Mouse (Mus musculus): ENCODE measurements at regions not wholly inside any gene's neighbourhood (a gene's known extent, or its start where the extent isn't known, plus 50 kb on each side); places are given as distances from the start of the nearest gene placed in this dataset.

DNA sequence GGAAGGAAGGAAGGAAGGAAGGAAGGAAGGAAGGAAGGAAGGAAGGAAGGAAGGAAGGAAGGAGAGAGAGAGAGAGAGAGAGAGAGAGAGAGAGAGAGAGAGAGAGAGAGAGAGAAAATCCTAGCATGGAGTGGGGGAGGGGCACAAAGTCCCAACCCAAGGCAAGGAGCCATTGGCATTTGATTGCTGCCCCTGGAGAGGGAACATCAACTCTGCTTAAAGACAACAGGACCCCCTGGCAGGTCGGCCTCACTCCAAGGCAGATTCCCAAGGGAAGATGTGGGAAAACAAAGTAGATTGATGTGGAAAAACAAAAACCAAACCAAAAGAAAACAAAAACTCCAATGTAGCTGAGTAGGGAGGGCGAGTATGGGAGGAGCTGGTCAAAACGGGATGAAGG is 49.9 kb upstream of the Fzd10 start:
- DNase-seq (ENCODE audit: low spot score in 2 of 2) = no peak

GRCm38 (mm10) chr5:128549811-128550210 is 50.8 kb upstream of the Fzd10 start:
- DNase-seq (ENCODE audit: low spot score in 2 of 2) = no peak

- no peak for DNase-seq (ENCODE audit: low spot score in 2 of 2)
These were observed 58.6 kb upstream of the Fzd10 start for GRCm38 (mm10) chr5:128542049-128542448.

DNA sequence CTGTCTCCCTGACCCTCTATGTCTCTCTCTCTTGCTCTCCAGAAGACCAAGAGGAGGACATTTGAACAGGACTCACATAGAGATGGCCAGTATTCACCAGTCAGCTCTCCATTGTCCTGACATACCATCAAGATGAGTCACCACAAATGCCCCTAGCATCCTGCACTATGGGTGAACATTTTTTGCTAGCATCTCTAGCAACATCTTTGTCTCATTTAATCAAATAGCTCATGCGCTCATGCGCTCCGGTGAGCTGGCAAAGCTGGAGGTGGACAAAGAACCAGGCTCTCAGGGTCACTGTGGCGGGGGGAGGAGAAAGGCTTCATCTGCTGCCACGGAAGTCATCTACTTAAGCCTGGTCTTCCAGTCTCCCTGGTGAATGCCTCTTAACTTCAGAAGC is 62.0 kb upstream of the Fzd10 start:
- DNase-seq (ENCODE audit: low spot score in 2 of 2) = no peak

DNA sequence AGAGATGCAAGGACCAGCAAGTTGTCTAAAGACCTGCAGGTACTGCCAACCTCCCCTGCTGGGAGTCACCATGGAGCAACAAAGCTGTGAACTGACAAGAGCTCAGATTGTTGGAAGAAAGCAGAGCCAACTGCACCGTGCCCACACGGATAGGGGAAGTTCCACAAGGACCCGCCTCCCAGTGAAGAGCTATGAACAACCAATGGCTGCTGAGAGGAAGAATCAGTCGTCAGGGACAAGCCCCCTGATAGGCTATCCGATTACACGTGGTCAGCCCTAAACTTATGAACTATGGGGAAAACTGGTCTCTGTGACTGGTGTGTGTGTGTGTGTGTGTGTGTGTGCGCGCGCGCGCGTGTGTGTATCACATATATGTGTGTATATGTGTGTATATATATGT is 63.4 kb upstream of the Fzd10 start:
- no peak for DNase-seq (ENCODE audit: low spot score in 2 of 2)

DNA sequence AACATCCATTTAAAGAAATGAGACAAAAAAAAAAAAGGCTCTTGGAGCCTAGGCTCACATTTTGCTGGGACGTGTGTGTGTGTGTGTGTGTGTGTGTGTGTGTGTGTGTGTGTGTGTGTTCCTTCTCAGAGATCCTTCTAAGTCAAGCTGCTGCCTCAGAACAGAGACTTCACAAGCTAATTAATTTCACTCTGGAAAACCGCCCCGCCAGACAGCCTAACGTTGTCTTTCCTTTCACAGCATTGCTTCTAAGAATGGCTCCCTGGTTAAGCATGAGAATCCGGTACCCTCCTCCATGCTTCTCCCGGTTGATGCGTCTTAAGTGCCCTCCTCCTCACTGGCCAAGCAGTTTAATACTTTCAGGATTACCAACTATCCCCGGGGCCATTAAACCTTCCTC is 64.3 kb upstream of the Fzd10 start:
- no peak for DNase-seq (ENCODE audit: low spot score in 2 of 2)

- peak; percentile 45 to 55 for DNase-seq (ENCODE audit: low spot score in 2 of 2)
These were observed 73.4 kb upstream of the Fzd10 start for GRCm38 (mm10) chr5:128527241-128527640.

GRCm38 (mm10) chr5:128526432-128526831 is 74.2 kb upstream of the Fzd10 start:
- no peak for DNase-seq (ENCODE audit: low spot score in 2 of 2)

DNA sequence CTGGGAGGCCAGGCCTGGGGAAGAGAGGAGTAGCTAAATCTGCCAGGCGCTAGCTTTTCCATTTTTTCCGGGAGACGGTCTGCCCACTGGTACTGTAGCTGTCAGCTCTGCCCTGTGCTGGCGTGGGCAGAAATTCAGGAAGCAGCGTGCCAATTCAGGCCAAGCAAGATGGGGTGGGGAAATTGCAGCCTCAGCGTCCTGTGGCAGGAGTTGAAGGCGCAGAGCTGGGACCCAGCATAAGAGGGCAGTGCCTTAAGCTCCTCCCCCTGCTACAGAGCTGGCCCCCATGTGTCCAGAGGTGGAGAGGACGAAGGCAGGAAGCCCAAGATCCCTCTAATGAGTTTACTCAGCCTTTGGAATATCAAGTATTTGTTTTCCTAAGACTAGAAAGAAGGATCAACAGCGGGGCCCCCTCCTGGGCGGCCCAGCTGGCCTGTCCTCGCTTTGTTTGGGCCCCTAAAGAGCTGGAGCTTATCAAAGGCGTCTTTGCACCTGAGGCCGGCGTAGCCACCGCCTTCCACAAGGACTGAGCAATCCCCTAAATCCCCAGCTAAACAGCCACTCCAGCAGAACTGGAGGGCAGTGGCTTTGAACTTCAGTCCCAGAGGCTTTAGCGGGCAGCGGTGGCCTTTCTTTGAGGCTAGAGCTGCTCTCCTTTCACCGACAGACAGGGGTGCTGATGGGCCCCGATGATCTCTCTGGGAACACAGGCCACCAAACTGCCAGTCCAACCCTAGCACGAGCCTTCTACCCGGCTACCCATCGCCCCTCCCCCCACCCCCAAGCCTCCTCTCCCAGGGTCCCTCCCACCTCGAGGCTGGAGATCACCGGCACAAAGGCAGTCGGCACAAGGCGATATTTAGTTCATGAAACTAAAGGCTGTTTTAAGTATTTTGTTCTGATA is 76.0 kb upstream of the Fzd10 start:
- no peak for DNase-seq (ENCODE audit: low spot score in 2 of 2)

GRCm38 (mm10) chr5:128522667-128523066 is 78.0 kb upstream of the Fzd10 start:
- peak; percentile 22 to 37 for DNase-seq (ENCODE audit: low spot score in 2 of 2)

- no peak for DNase-seq (ENCODE audit: low spot score in 2 of 2)
These were observed 83.3 kb upstream of the Fzd10 start for GRCm38 (mm10) chr5:128517336-128517735.

GRCm38 (mm10) chr5:128515343-128515742 is 82.5 kb upstream of the Tmem132d start:
- DNase-seq (ENCODE audit: low spot score in 2 of 2) = peak; percentile 6 to 25

GRCm38 (mm10) chr5:128513261-128513660 is 80.4 kb upstream of the Tmem132d start:
- DNase-seq (ENCODE audit: low spot score in 2 of 2) = no peak

DNA sequence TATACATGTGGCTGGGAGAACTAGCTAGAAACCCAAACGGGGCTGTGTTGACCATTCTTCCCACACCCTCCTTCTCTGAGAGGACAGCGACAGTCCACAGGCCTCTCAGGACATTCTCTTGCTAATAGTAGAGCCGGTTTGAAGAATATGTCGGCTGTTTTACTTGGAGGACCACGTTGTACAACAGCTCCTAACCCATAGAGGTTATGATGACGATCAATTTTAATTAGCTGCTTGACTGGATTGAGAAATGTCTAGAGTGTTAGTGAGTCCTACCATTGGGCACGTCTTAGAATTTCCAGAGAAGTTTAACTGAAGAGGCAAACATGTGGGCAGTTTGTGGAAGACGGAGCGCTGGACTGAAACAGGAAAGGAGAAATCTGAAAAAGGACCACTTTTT is 79.7 kb upstream of the Tmem132d start:
- no peak for DNase-seq (ENCODE audit: low spot score in 2 of 2)

GRCm38 (mm10) chr5:128504502-128504901 is 71.6 kb upstream of the Tmem132d start:
- DNase-seq (ENCODE audit: low spot score in 2 of 2) = peak; percentile 25 to 32

GRCm38 (mm10) chr5:128499488-128499887 is 66.6 kb upstream of the Tmem132d start:
- no peak for DNase-seq (ENCODE audit: low spot score in 2 of 2)

- DNase-seq (ENCODE audit: low spot score in 2 of 2) = peak in 1 of 2 experiments; percentile 22
These were observed 66.2 kb upstream of the Tmem132d start for GRCm38 (mm10) chr5:128499033-128499432.

- no peak for DNase-seq (ENCODE audit: low spot score in 2 of 2)
These were observed 59.7 kb upstream of the Tmem132d start for GRCm38 (mm10) chr5:128492541-128492940.

DNA sequence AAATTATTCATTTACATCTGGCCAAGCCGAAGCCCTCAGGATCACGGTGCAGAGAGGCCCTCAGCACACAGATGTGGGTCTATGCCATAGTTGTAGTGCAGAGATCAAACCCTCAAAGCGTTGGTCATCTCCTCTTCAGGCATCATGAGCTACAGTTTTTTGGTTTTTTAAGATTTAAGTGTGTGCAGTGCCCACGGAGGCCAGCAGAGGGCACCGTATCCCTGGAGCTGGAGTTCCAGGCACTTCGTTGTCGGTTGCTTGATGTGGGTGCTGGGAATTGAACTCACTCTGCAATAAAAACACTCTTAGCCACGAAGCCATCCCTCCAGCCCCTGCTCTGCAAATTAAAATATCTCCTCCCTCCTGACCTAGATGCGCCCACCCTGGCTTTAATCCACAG is 58.3 kb upstream of the Tmem132d start:
- no peak for DNase-seq (ENCODE audit: low spot score in 2 of 2)

DNA sequence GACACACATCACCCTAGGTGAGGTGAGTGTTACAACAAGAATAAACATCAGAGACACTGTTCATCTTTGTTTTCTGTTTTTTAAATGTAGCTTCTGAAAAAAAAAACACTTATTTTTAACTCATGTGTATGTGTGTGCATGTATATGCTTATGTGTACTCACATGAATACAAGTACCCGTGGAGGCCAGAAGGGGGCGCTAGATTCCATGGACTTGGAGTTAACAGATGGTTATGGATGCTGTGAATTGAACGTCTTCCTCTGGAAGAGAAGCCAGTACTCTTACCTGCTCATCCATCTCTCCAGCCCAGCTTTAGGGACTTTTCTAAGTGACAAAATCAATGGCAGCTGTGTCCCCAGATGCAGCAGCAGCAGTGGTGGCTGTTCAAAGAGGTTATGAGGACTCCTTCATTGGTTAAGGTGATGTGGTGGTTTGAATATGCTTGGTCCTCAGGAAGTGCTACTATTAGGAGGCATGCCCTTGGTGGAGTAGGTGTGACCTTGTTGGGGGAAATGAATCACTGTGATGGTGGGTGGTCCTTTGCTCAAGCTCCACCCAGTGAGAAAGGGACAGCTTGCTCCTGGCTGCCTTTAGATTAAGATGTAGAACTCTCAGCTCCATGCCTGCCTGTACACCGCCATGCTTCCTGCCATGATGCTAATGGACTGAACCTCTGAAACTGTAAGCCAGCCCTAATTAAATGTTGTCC is 56.1 kb upstream of the Tmem132d start:
- no peak for DNase-seq (ENCODE audit: low spot score in 2 of 2)

DNA sequence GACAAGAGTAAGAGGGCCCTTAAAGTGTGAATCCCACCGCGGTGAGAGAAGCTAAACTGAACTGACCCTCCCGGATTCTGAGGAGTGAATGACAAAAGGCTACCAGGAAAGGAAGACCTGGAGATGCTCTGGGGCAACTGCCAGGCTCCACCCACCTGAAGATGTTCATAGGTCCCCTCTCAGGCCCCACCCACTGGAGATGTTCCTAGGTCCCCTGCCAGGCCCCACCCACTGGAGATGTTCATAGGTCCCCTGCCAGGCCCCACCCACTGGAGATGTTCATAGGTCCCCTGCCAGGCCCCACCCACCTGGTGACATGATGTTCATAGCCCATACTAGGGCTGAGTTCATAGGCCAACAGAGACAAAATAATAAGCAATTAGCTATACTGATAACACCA is 54.5 kb upstream of the Tmem132d start:
- no peak for DNase-seq (ENCODE audit: low spot score in 2 of 2)

GRCm38 (mm10) chr5:128484116-128484515 is 51.2 kb upstream of the Tmem132d start:
- DNase-seq (ENCODE audit: low spot score in 2 of 2) = no peak

Data from adrenal gland, adult 18-20 months (tissue).